Mouse (Mus musculus): Measurements from ENCODE around the gene Lrrn3.
A peak's percentile ranks its signal among the peaks of the same experiment; 100 is the strongest.

The Lrrn3 gene

DNA sequence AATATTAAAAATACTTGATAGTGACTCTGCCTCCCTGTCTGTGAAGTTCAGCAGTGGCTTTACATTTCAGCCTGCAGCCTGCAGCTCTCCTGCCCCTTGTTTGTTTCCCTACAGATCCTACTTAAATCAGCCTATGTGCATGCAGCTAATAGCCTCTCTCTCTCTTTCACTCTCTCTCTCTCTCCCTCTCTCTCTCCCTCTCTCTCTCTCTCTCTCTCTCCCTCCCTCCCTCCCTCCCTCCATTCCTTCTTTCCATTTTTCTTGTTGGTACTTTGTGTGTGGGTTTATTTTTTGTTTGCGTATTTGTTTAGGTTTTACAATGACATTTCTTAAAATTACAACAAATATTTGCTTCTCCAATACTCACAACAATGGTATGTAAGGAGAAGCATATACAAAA lies at the start of gene Lrrn3:
TSS of gene Lrrn3 (minus strand) at position 101 of the 400 bp plus-strand sequence.
- no peak for DNase-seq

DNA sequence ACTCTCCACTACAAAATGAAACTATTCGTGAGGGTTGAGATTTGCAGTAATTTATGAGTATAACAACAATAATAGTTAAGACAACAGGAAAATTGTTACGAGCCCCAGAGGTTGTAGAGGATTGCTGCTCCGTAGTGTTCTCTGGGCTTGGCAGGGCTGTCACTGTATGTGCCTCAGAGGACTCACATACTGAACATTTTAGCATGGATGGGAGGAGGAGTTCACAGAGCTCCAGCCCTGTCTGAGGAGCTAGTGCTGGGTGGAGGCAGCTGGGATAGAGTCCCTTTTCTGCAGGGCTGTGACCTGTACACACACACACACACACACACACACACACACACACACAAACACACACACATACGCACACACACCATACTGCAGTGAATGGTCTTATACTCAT lies 42.2 kb upstream of the Lrrn3 start:
- DNase-seq: no peak

DNA sequence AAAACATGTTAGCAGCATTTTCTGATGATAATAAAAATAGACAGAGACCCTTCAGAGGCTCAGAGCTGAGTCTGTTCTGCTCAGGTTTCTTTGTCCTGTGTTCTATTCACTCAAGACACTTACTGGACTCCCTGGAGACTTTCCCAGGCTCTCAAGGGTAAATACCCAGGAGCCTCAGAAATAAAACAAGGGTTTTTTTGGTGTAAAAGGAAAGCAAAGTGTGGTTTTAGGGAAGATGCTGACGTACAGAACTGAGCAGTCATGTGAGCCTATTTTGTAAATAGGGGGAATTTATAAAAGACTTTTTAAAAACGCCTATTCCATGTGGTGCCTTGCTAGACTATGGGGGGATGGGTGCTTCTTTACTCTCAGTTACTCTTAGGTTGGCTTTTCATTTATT lies 40.5 kb upstream of the Lrrn3 start:
- DNase-seq: no peak

DNA sequence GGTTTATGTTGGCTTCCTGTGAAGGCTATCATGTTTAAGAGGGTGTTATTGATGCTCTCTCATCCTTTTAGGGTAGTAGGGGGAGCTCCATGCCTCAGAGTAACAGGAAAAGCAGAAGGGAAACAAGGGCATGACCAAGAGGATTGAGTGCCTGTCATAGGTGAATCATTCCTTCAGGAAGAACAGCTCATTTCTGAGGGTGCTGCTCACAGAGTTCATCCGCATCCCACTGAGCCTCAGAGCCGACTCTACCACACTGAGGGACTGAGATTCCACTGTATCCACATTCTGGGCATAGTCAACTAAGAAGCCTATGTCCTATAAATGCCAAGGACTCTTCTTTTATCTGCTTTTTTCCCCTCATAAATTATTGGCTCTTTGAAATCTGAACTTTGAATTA lies 35.4 kb upstream of the Lrrn3 start:
- DNase-seq: no peak

DNA sequence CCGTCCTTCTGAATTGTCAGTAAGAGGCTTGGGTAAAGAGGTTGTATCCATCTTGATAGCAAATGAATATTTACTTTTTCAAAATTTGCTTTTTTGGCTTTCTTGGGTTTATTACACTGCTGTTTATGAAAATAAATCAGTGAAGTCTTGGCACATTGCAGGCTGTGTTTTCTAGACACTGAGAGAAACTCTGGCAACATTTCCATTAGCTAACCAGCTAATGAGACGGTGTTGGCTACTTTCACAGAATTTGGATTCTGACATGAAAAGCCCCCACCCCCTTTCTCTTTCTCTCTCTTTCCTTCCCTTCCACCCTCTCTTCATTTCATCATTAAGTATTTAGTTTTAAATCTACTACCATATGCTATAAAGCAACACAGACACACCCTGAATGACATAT lies 34.1 kb upstream of the Lrrn3 start:
- no peak for DNase-seq

DNA sequence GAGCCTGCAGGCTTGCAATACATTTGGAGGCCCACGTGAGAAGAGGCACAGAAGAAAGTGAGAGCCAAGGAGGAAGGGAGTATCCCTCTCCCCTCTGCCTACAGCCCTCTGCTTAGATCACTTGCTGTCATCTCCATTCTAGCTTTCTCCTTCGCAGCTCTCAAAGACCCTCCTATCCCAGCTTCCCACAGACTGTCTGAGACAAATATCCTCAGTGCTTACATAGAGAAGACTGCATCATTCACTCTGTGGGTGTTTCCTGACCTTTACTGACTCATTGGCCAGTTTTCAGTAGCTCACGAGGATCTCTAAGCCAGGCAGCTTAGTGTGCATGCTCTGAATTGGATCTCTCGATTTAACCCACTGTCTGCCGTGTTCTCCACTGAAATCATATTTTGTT lies 32.7 kb upstream of the Lrrn3 start:
- DNase-seq: no peak

DNA sequence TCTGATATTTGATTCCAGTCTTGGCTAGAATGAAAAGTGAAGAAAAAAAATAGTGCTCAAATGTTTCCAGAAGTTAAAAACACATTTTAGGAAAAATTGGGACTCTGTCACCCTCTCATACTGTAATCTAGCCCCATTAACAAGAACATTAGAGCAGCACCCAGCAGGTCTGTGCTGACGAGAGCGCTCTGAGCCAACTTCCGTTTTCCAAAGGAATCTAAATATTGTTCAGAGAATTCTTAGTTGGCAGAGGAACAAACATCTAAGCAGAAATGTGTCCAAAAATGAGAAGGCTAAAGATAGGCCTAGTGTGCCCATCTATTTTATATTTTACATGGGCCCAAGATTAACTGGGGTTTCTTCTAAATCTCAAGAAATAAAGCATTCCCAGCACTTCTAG lies 24.4 kb upstream of the Lrrn3 start:
- DNase-seq: no peak

DNA sequence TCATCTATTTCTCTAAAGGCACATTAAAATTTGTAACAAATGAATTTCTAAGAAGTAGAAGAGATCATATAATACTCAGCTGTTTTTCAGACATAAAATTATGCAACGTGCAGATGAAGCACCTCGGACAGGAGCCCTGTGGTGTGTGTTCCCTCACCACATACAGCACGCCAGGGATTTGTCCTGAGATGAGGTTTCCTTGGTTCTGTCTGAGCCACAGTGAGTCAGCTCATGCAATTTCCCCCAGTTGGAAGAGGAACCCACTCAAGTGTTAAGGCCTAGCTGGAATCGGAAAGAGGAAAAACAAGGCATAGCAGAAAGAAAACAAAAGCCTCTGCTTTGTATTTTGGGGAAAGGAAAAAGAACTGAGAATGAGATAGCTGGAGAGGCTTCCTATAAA lies 22.4 kb upstream of the Lrrn3 start:
- DNase-seq: no peak

DNA sequence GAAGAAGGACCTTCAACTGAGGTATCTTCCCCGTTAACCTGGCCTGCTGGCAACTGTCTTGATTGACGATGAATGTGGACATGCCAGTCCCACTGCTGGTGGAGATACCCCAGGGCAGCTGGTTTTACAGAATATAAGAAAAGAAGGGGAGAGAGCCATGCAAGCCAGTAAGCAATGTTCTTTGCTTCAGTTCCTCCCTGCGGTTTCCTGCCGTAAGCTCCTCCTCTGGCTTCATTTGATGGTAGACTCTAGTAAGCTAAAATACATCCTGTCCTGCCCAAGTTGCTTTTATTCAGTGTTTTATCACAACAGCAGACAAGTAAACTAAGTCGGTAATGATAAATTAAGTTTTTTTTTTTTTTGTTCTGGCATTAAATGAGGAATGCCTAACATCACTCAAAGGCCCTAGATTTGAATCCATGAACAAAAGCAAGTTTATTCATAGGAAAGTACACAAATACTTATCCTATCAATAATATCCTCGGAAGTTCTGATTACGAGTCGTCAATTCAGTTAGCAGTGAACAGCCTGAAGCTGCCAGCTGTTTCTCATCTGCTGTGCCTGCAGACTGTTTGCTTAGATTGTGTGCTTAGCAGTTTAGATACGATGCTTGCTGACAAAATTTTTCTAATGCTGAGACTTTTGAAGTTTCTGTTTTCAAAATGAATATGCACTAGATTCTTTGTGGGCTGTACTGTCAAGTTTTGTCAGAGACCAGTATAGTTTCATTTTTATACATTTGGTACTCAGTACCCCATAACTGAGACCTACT lies 14.0 kb upstream of the Lrrn3 start:
- peak; percentile 27 to 47 for DNase-seq

DNA sequence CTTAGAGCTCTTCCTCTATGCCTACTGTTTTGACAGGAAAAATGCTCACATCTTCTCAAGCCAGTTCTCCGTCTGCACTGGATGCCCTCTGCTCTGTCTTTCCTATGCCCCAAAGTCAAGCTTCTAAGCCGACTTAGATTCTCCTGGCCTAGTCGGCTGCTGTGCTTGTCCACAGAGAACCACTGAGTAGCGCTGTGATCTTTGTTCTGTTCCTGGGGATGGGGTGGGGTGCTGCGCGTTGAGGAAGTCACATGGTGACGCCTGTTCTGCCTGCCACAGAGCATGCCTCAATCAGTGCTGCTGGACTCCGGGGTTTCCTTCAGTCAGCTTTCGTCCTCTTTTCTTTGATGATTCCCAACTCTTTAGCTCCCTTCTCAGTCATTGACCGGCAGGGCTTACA lies 8.4 kb upstream of the Lrrn3 start:
- peak; percentile 8 to 30 for DNase-seq

DNA sequence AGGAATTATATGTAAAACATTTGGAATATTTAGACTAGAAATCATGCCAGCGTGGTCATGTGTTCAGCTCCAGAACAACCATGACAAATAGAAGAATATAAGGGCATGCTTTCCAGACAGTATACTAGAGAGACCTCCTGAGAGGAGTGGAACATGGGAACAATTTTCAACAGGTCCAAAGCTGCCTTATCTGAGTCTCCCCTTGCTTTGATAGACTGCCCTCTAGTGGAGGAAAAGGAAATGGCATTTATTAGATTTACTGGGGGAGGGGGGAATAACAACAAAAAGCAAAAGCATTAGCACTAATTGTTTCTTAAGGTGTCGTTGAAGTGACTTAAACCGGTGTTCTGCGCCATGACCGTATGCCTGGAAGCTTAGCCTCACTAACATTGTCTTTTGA lies 774 bp upstream of the Lrrn3 start:
- DNase-seq: peak; percentile 55 to 58

DNA sequence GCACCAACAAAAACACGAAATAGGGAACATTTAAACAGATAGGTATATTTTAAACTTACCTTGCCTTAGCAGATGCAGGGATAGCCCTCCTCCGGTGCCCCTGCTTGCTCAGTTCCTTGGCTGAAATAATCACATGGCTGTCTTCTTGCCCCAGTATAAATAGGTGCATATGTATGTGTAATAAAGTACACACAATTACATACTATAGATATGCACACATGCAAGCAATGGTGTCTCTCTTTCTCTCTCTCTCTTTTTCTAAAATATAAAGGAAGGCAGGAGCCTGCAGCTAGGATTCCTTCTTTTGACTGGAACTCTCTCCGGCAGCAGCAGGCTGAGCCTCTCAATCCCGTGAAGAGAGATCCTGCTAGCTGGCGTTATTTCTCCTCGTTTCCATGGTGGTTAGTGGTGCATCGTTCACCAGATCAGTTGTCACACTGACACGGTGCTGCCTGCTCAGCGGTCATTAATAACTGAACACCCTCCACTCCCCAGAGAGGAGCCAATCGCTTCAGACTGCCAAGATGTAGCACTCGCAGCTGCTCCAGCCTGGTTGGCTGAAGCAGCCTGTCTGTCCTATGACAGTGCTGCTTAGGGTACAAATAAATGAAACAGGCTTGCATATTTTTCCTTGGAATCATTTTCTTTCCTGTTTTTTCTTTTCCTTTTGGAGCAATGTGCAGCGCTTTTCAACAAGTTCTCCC lies 567 bp downstream of the Lrrn3 start:
- peak; percentile 15 to 27 for DNase-seq

DNA sequence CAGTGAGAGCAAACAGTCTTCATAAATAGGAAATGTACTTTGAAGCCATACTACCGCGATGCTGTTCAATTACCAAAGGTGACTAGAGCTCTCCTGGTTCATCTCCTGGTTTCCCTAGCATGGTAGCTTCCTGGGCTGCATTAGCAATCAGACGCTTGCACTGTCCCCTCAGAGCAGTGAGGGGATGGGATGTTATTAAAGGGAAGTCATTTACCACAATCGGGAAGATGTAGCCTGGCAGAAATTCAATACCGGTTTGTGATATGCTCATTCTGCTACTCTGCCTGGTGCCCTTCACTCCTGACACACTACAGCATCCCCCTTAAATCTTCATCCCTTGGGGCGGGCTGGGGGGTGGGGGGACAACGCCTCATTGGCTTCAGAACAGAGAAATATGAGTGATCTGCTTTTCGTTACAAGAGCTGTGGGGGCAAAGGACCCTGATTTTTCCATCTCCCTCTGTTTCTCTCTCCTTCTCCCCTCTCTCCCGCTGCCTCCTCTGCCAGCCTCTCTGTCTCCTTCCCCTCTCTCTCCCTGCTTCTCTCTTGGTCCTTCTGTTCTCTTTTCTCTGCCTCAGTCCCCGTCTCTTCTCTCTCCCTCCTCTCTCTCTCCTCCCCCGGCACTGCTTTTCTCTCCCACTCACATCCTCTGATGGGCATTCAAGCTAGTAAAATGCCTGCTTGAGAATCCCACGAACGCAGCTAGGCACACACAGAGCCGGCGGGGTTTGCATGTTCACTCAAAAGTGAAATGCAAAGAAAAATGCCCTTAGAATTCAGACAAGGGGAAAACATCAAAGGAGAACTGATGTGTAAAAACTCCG lies 1.3 kb downstream of the Lrrn3 start:
- peak; percentile 10 to 12 for DNase-seq

DNA sequence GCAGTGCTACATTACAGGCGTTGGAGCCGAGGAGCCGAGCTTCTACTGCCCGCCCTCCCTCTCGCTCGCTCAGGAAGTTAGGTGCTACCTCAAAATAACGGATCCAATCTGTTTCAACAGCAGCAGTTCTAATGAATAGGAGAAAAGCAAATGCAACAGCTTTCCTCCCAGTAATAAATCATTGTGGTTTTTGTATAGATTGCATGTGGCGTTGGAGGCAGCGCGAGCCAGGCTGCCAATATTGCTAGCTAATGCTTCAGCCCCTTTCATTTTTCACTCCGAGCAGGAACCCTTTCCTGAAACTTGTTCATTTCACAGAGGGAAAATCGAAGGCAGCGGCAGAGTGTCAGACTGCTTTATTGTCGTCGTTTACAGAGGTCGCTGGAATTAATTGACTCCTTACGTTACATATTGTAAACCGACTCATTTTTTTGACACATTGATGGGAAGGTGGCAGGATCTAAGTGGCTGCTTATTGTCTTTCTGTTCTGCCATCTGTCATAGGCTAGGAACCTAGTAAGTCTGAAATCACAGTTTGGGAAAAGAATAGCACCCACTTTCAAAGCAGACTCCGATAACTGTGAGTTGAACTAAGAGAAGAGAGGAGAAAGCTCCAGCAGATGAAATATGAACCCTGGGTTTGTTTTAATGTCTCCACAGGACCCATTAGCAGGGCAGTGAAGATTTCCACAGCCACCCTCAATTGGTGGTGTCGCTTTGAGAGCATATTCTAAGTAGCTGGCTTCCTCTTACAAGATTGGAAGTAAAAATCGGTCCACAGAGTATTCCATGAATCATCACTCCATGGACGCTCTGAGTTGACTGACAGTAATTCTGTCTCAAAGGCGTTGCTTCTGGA lies 2.4 kb downstream of the Lrrn3 start:
- DNase-seq: peak; percentile 6 to 11

DNA sequence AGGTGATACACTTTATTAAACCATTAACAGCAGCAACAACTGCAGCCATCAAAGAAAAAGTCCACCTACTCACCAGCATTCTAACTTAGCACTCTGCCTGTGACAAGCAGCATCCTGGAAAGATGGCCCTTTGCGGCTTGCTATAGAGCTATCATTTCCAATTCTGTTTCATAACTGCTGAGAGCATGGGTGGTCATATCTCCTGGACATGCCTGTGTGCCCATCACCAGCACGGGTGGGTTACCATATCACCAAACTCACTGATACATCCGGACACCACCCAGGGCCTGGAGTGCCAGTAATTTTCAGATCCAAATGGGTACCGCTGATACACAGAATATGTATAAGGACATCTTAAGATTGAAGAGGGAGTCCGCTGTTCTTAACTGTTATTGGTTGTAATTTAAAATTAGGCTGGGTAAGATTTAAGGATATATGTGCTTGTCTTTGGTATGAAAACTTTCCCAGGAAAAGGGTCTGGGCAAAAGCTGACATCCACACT lies 3.1 kb downstream of the Lrrn3 start:
- DNase-seq: peak in 1 of 2 experiments; percentile 1

DNA sequence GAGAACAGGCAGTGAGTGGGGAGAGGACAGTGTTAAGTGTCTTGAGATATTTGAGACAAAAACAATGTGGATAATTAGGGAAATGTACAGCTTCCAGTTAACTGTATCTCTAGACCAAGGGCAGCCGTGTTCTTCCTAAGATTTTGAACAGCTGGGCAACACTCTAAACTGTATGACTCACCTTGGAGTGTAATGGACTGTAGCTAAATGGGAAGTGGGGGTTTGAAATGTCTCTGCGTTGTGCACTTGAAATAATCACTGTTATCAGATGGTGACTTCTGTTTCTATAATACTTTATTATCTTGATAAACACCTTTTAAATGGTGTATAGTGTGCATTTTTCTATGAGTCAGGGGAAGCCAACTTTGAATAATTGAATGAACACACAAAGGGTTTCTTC lies 4.7 kb downstream of the Lrrn3 start:
- no peak for DNase-seq

DNA sequence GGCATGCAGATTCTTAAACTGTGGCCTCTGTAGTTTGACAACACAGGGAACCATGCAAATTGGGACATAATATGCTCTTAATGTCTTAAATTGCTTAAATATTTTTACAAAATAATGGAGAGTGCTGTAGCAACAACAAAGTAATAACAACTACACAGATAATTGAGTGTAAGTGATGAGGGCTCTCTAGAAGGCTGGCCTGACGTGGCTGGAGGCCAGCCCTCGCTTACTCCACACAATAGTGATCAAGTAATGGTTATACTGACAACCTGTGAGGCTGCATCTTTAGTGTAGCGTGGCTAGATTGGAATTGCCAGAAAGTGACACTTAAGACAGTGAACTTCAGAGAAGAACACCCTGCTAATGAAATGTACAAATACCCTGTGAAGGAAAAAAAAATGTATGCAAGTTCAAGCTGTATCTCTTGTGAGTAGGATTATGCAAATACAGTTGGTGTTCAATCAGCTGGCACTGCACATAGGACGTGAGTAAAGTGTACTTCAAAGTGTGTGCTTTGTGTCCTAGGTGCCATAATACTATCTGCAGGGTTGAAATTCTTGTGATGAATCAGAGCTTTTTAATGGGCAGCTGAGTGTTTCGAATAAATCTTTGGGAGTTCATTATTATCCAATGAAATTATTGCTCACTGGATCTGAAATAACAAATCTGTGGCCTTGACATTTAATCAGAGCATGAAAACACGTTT lies 17.0 kb downstream of the Lrrn3 start:
- DNase-seq: no peak

DNA sequence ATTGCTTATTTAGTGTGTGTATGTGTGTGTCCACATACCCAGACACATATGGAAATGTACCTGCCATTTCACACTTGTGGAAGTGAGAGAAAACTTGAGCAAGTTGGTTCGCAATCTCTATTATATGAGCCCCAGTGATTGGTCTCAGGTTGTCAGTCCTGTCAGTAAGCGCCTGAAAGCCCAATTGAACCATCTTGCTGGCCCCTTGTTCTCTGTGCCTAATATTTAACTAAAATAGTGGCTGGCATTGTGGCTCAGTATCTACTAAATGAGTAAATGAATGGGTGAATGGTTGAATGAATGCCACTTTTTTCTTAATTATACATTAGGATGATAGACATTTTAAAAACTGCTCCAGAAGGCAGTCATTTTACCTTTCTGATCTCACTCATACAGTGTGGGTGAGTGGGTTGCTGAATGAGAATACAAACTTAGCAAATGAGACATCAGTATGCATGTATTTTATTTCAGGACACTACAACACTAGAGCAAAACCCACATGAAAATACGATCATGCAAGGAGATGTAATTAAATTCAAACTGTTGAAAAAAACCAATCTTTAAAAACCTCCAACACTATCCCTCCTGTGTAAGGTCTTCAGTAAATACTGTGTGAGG lies 17.7 kb downstream of the Lrrn3 start:
- no peak for DNase-seq

DNA sequence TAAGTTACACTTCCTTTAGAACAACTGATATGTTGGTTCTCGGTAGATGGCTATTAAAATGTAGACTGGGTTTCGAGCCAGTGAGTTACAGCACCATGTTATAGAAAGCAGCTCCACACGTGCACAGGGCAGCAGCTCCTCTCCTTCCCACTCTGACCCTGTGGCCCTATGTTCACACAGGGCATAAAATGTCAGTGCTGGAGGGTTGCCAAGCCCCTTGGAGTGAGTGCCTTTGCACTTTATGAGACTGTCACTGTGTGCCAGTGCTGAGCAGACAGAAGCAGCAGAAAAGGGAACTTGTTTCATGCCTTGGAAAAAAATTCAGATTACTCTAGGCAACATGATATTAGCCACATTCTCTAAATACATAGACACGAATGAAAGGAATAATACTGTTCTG lies 47.8 kb downstream of the Lrrn3 start:
- DNase-seq: no peak

DNA sequence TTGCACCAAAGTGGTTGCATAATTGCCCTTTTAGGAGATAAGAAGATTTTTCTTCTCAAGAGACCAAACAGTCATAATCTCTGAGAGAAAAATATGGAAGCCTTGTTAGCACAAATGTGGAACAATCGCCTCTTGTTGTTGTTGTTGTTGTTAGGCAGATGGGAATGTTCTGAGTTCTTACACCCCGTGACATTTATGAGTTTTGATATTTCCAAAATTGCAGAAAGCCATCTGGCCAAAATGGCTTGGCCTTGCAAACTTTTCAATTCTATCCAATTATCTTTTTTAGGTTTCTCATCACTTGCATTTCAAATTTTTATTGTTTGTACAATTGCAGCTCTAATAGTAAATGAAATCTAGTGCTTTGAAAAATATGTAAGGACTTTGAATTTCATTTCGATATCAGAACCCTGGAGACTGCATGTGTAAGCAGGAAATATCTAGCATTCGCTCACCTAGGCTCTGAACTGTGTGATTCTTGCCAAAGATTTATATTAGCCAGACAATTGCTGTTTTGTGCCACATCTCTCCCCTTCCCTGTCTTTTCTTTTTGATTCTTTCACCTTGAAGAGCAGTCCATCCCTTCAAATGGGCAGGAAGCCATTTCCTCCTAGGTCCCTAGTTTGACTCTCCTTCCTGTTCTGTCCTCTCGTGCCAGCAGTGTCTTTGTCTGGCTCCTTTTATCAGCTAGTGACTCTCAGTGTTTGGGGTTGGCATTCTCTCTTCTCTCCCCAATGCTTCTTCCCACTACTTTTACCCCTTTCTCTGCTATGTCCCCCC lies 49.8 kb downstream of the Lrrn3 start:
- DNase-seq: no peak

DNA sequence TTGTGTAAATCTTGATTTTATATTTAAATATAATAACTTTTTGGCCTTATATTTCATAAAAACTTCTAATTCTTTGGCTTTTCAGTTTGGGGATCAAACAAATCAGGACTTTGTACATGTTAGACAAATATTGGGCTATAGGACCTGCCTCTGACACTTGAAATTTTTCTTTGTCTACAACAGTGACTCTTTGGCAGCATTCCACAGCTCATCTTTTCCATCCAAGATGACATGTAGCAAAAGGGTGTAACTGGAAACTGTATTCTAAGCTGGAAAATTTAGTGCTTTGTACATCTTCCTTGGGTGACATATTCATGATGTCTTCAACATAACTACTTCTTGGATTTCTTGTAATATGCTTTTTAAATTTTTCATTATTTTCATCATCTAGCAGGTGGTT lies 57.4 kb downstream of the Lrrn3 start:
- DNase-seq: no peak
